ENCODE assay signal across 18 mouse cellular contexts in genomic region chr4:58150301-58150700, GRCm38 (mm10). TPM values are rescaled to one million over a fixed set of nuclear protein-coding genes. Genes with fewer than 3 reads are reported as not detected.
DNase-seq lines count a peak whose midpoint lies in the region; ATAC-seq and TF ChIP-seq lines count a peak whose summit lies in the region.
"Had no signal": no experiment of that assay in that cellular context is flagged by ENCODE, and none has a peak within 500 bp of the region (broad histone marks: within the 10 kb centered on the region; RNA-seq: fewer than 3 reads in every experiment).

No protein-coding gene starts in this region.

- H3K4me2 ChIP-seq in lung, embryonic 16.5 days (ENCODE audit: low read depth, low read length): no peak overlapping the region
- H3K4me2 ChIP-seq: embryonic facial prominence, embryonic 12.5 days; intestine, embryonic 15.5 days; liver, embryonic 15.5 days; midbrain, embryonic 15.5 days had no signal

- no peaks in the 10 kb centered on the region for H3K27me3 ChIP-seq in lung, embryonic 16.5 days (ENCODE audit: control insufficient read depth, insufficient read depth, low read depth, low read length)
- H3K27me3 ChIP-seq: embryonic facial prominence, embryonic 12.5 days; intestine, embryonic 15.5 days; liver, embryonic 15.5 days; midbrain, embryonic 15.5 days had no signal

- DNase-seq in cerebellum, adult 18-20 months: peak; percentile 47 to 51
- DNase-seq in cerebellum, postnatal 4 days (ENCODE audit: low spot score in 2 of 2): no peak
- no peak for DNase-seq in lung, postnatal 36 days
- peak; percentile 19 for DNase-seq in brain, embryonic 14.5 days (ENCODE audit: low read depth)
- peak; percentile 20 for DNase-seq in mesoderm, embryonic 11.5 days (ENCODE audit: low read depth, low spot score)
- DNase-seq in urinary bladder, postnatal 10 days (ENCODE audit: low spot score): no peak
- no peak for DNase-seq in kidney, adult 8-10 months
- DNase-seq: gastrocnemius, postnatal 10 days; spleen, adult 18-20 months; thymus, adult 18-20 months had no signal

- H3K9ac ChIP-seq in lung, embryonic 16.5 days (ENCODE audit: low read length): no peak overlapping the region
- H3K9ac ChIP-seq: embryonic facial prominence, embryonic 12.5 days; intestine, embryonic 15.5 days; liver, embryonic 15.5 days; midbrain, embryonic 15.5 days had no signal

- TF ChIP-seq POLR2A in brain, embryonic 14.5 days (IDR thresholded peaks at IDR 0.05; ENCODE audit: borderline replicate concordance, extremely low read depth, insufficient read depth, insufficient read length, poor library complexity, severe bottlenecking): no peak

- WGBS in lung, embryonic 16.5 days: 57% methylated on average over 3 of the region's 3 CpGs

- H3K36me3 ChIP-seq in lung, embryonic 16.5 days (ENCODE audit: control insufficient read depth, insufficient read depth, low read length): no peaks in the 10 kb centered on the region
- H3K36me3 ChIP-seq: embryonic facial prominence, embryonic 12.5 days; hindbrain, embryonic 10.5 days; intestine, embryonic 15.5 days; liver, embryonic 15.5 days; midbrain, embryonic 15.5 days had no signal

- no peak for TF ChIP-seq CTCF in brain, embryonic 14.5 days (IDR thresholded peaks at IDR 0.05; ENCODE audit: borderline replicate concordance, extremely low read depth, insufficient read depth, insufficient read length)

- peaks cover 11% of the 10 kb centered on the region for H3K4me1 ChIP-seq in lung, embryonic 16.5 days (replicated peaks; ENCODE audit: control insufficient read depth, insufficient read depth, low read length)
- H3K4me1 ChIP-seq: hindbrain, embryonic 10.5 days; intestine, embryonic 15.5 days; liver, embryonic 15.5 days; midbrain, embryonic 15.5 days had no signal

- peak; percentile 21; the same call in 1 of the 2 replicates for ATAC-seq in lung, embryonic 16.5 days (ENCODE audit: low read depth)
- ATAC-seq: intestine, embryonic 15.5 days; midbrain, embryonic 15.5 days had no signal

- peaks cover 5% of the 10 kb centered on the region; the same call in 1 of the 2 replicates for H3K9me3 ChIP-seq in lung, embryonic 16.5 days (ENCODE audit: control insufficient read depth, low read length)
- H3K9me3 ChIP-seq: embryonic facial prominence, embryonic 12.5 days; intestine, embryonic 15.5 days; liver, embryonic 15.5 days; midbrain, embryonic 15.5 days had no signal

- H3K4me3 ChIP-seq in lung, embryonic 16.5 days (ENCODE audit: low read length): no peak overlapping the region
- H3K4me3 ChIP-seq: embryonic facial prominence, embryonic 12.5 days; hindbrain, embryonic 10.5 days; intestine, embryonic 15.5 days; liver, embryonic 15.5 days; midbrain, embryonic 15.5 days had no signal

- H3K27ac ChIP-seq in lung, embryonic 16.5 days (ENCODE audit: low read length): peak overlapping the region; percentile 53; the same call in 1 of the 2 replicates
- H3K27ac ChIP-seq: embryonic facial prominence, embryonic 12.5 days; hindbrain, embryonic 10.5 days; intestine, embryonic 15.5 days; kidney, postnatal 0 days; liver, embryonic 15.5 days; macrophage; midbrain, embryonic 15.5 days had no signal

RNA-seq across cellular contexts. Expression of gene Svep1, which starts 56.4 kb away (rescaled TPM):
- polyA plus RNA-seq in lung, embryonic 16.5 days (2015; fragmentation: Nextera tagmentation; extraction: Ambion mirVana): 13.4 and 13.8 TPM in 2 replicates
- polyA plus RNA-seq in brain, embryonic 14.5 days (2012; rRNA removed): 1.1 and 2.3 TPM in 2 replicates
- polyA plus RNA-seq: macrophage had no signal

Comparison
In these comparisons a context has a peak if more than half of its experiments do, and no peak if none do; other contexts are left out.
1. DNase-seq: peak in cerebellum, adult 18-20 months (2 of 2), brain, embryonic 14.5 days (single experiment) and mesoderm, embryonic 11.5 days (single experiment); none in cerebellum, postnatal 4 days (0 of 2), lung, postnatal 36 days (single experiment), urinary bladder, postnatal 10 days (single experiment) and kidney, adult 8-10 months (0 of 2).